Mouse (Mus musculus): ENCODE measurements around the gene Khnyn. TPM values are rescaled to one million over a fixed set of nuclear protein-coding genes. Genes with fewer than 3 reads are reported as not detected.
A peak's percentile ranks its signal among the peaks of the same experiment; 100 is the strongest.

Khnyn gene
- 23.2 and 24.7 TPM in 2 replicates for polyA plus RNA-seq (2016; fragmentation: Nextera tagmentation; extraction: Ambion mirVana)

DNA sequence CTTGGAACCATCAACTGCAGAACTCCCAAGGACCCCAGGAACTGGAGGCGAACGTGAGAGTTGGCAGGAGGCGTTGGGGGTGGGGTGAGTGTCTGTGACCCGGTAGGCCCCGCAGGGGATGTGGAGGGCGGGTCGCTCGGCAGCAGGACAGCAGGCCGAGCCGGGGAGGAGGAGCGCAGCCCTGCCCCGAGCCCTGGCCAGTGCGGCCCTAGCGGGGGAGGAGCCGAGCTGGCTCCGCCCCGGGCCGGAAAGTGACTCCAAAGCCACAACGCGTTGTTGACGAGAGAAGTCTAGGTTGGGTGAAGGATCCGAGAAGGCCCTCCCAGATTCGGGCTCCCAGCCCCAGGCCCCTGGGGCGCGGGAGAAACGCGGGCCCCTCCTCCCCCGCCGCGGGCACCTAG, at the start of gene Khnyn:
Gene Khnyn (plus strand): TSS at position 235 of the 401 bp plus-strand sequence.
- H3K27ac ChIP-seq (replicated peaks) = peak within 1 kb of the TSS; percentile 94
- peaks cover 34% of the 10 kb centered on the region for H3K36me3 ChIP-seq
- DNase-seq (ENCODE audit: low spot score) = peak; percentile 92
- peak within 1 kb of the TSS; percentile 82 for H3K4me3 ChIP-seq
- WGBS = under 1% methylated on average over 28 of the region's 30 CpGs
- 0 out of 2 replicates have a peak, but pooled peaks cover 4% of the 10 kb centered on the region for H3K27me3 ChIP-seq (ENCODE audit: low read depth, poor library complexity, severe bottlenecking)
- peaks cover 35% of the 10 kb centered on the region for H3K4me1 ChIP-seq
- no peaks in the 10 kb centered on the region for H3K9me3 ChIP-seq (replicated peaks)

DNA sequence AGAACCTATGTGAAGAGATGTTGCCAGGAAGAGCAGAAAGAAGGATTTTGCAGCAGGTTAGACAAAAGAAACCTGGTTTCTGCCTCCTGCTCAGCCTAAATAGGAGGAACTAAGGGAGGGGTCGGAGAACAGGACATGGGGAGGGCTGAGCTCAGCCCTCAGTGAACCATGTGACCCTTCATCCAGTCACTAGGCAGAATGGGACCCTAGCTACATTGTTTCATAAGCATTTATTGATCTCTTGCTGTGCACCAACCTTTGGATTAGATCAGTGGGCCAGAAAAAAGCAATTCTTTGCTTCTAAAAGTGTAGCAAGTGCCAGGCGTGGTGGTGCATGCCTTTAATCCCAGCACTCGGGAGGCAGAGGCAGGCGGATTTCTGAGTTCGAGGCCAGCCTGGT, 46.4 kb upstream of the Khnyn start:
- WGBS = 91% methylated on average over 5 of the region's 5 CpGs
- Histone ChIP-seq H3K27ac (replicated peaks) (no peak overlapping the region), H3K27me3 (ENCODE audit: low read depth, poor library complexity, severe bottlenecking) (no peaks in the 10 kb centered on the region; the same call in 1 of the 2 replicates), H3K36me3 (no peaks in the 10 kb centered on the region), H3K4me1 (peaks cover 25% of the 10 kb centered on the region), H3K4me3 (no peak overlapping the region), H3K9me3 (replicated peaks) (no peaks in the 10 kb centered on the region)
- no peak for DNase-seq (ENCODE audit: low spot score)

DNA sequence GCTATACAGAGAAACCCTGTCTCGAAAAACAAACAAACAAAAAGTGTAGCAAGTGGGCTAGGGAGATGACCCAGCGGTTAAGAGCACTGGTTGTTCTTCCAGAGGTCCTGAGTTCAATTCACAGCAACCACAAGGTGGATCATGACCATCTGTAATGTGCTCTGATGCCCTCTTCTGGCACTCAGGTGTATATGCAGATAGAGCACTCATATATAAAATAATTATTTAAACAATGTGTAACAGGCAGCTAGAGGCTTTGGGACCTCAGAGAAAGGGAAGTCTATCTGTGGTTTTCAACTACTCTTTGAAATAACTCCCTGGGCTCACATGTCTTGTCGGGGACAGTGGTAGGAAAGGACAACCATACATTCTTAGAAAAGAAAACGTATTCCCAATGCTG, 46.0 kb upstream of the Khnyn start:
- H3K36me3 ChIP-seq = no peaks in the 10 kb centered on the region
- peaks cover 25% of the 10 kb centered on the region for H3K4me1 ChIP-seq
- no peaks in the 10 kb centered on the region for H3K27me3 ChIP-seq (ENCODE audit: low read depth, poor library complexity, severe bottlenecking)
- H3K9me3 ChIP-seq (replicated peaks) = no peaks in the 10 kb centered on the region
- no peak for DNase-seq (ENCODE audit: low spot score)
- no peak overlapping the region for H3K4me3 ChIP-seq
- no peak overlapping the region for H3K27ac ChIP-seq (replicated peaks)
- 87% methylated on average over 4 of the region's 4 CpGs for WGBS

DNA sequence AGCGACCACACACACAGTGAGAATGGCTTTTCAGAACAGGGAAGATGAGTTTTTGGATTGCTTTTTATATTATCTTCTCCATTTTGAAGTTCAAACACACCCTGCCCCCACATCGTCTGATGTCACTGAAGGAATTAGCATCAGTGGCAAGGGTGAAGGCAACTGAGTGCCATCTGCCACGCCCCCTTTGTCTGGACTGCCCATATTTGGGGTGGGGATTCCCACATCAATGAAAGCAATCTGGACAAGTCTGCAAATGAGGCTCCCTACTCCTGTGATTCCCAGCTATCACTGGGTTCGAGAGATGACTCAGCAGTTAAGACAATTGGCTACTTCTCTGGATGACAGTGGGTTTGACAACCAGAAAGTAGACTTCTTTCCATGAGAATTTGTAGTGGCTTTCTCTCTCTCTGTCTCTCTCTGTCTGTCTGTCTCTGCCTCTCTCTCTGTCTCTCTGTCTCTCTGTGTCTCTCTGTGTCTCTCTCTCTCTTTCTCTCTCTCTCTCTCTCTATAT, 43.8 kb upstream of the Khnyn start:
- H3K4me3 ChIP-seq = no peak overlapping the region
- DNase-seq (ENCODE audit: low spot score) = no peak
- 66% methylated on average over 4 of the region's 4 CpGs for WGBS
- H3K36me3 ChIP-seq = no peaks in the 10 kb centered on the region
- H3K27me3 ChIP-seq (ENCODE audit: low read depth, poor library complexity, severe bottlenecking) = no peaks in the 10 kb centered on the region
- H3K27ac ChIP-seq (replicated peaks) = no peak overlapping the region
- H3K4me1 ChIP-seq = peaks cover 19% of the 10 kb centered on the region
- H3K9me3 ChIP-seq (replicated peaks) = no peaks in the 10 kb centered on the region

DNA sequence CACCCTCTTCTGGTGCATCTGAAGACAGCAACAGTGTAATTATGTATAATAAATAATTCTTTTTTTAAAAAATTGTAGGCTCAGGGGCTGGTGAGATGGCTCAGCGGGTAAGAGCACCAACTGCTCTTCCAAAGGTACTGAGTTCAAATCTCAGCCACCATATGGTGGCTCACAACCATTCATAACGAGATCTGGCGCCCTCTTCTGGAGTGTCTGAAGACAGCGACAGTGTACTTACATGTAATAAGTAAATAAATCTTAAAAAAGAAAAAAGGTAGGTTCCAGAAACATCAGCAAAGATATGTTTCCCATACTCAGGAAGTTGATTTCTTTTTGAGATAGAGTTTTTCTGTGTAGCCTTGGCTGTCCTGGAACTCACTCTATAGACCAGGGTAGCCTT, 42.0 kb upstream of the Khnyn start:
- H3K36me3 ChIP-seq = no peaks in the 10 kb centered on the region
- no peak for DNase-seq (ENCODE audit: low spot score)

DNA sequence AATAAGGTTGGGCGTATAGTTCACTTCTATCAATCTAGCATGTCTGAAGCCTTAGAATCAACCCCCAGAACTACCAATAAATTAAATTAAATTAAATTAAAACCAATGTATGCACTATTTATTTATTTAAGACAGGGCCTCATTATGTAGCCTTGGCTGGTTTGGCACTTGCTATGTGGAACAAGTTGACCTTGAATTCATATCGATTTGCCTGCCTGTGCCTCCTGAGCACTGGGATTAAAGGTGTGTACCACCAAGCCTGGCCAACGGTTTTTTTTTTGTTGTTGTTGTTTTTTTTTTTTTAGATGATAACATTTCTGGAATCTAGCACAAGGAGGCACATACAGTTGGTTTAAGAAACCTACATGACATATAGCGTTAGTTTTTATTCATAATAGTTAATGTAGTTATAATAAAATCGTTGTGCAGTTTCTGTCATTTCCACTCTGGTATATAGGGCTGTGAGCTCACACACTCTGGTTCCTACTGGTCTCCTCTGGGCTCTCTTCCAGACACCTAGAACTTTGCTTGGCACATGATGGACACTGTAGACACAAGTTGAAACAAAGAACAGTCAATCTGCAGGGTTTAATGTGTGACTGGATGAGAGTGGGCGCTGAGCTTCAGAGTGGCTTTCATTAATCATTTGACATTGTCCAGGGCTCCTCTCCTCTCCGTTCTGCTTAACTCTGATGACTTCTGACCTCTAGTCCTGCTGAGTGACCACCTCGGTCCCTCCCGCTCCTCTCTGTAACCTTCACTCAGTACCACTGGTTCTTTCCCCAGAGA, 39.0 kb upstream of the Khnyn start:
- no peak for DNase-seq (ENCODE audit: low spot score)
- Histone ChIP-seq H3K27ac (replicated peaks) (no peak overlapping the region), H3K36me3 (no peaks in the 10 kb centered on the region), H3K4me1 (peaks cover 3% of the 10 kb centered on the region), H3K27me3 (ENCODE audit: low read depth, poor library complexity, severe bottlenecking) (no peaks in the 10 kb centered on the region), H3K4me3 (no peak overlapping the region), H3K9me3 (replicated peaks) (no peaks in the 10 kb centered on the region)
- WGBS = 82% methylated on average over 9 of the region's 9 CpGs

More for the DNA sequence above, 42.0 kb upstream of the Khnyn start:
- Histone ChIP-seq H3K9me3 (replicated peaks) (no peaks in the 10 kb centered on the region), H3K27me3 (ENCODE audit: low read depth, poor library complexity, severe bottlenecking) (no peaks in the 10 kb centered on the region), H3K27ac (replicated peaks) (no peak overlapping the region), H3K4me3 (no peak overlapping the region), H3K4me1 (peaks cover 19% of the 10 kb centered on the region)
- WGBS = 85% methylated on average over 4 of the region's 4 CpGs

DNA sequence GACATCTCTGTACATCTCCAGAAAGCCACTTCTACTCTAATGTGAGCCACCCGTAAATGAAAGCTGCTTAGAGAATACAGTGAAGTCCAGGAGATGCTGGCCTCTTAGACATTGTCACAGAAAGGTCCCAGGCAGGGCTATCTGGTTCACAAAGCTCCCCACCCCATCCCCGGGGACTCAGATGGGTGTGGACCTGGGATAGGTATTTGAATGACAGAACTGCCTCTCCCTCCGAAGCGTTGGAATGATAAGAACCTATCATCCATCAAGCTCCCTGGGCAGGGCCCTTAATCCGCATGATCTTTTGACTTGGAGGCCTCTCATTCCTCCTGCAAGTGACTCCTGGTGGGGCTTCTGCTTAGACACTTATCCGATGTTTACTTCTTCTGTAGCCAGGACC, 33.9 kb upstream of the Khnyn start:
- H3K27ac ChIP-seq (replicated peaks) = no peak overlapping the region
- whole genome bisulfite sequencing = 72% methylated on average over 6 of the region's 6 CpGs

DNA sequence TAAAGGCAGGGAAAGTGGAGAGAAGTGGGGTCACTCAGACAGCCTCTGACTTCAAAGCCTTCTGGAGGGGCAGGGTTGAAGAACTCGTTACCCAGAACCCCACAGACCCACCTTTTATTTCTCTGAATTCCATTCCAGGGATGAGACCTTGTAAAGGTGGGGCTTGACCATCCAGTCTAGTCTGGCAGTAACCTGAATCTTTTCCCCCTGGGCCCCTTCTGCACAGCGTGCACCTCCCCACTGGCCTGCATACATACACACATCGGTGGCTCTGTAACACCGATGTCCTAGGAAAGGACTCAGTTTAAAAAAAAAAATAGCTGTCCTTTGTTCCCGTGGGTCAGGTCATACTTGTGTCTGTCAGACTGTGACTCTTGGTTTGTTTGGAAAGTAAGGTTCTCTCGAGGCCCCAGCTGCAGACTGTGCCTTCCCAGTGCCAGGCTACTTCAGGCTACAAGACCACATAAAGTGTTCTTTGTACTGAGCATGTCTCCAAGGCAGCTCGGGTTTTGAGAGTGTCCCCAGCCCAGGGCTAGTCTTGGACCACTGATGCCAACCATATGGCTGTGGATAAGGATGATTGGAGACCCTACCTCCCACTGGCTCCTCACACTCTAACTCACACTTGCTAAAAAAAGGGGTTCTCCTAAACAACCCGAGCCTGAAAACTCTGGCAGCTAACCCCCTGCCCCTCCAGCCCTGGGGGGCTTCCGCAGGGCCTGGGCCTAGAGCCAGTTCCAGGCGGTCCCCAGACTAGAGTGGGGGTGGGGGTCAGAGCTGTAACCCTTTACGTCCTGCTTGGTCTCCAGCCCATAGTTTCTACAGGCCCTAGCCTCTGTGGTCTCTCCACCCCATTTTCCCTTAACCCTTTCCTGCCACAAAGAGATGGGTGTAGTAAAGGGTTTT, 31.8 kb upstream of the Khnyn start:
- peaks cover 62% of the 10 kb centered on the region for H3K4me1 ChIP-seq
- peak; percentile 70 for DNase-seq (ENCODE audit: low spot score)
- WGBS = 2% methylated on average over 11 of the region's 11 CpGs

More for the DNA sequence above, 33.9 kb upstream of the Khnyn start:
- peaks cover 44% of the 10 kb centered on the region for H3K4me1 ChIP-seq
- H3K27me3 ChIP-seq (ENCODE audit: low read depth, poor library complexity, severe bottlenecking) = no peaks in the 10 kb centered on the region
- no peaks in the 10 kb centered on the region for H3K36me3 ChIP-seq
- no peak overlapping the region for H3K4me3 ChIP-seq
- H3K9me3 ChIP-seq (replicated peaks) = no peaks in the 10 kb centered on the region
- no peak for DNase-seq (ENCODE audit: low spot score)

DNA sequence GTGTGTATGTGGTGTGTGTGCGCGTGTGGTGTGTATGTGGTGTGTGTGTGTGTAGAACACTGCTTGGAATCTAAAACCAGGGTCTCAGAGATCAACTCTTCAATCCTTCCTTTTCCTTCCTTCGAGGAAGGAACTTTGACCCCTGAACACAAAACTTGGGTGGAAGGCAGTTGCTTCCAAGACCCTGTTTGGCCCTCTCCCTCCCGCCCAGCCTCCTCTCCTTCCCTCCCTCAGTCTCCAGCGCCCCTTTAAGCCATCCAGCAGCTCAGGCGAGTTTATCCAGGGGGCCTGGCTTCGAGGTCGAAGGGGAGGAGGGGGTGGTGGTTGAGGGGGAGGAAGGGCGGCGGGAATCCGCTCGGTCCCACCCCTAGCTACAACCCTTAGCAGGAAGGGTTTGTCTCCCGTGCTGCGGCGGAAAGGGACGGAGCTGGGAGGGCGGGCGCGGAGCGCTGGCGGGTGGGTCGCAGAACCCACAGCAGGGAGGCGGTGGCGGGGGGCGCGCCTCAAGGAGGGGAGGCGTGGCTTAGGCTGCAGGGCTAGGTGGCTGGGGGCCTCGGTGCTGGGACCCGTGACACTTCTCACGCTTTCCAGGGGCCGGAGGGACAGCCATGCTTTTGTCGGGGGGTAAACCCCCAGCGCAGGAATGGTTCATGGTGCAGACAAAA, 31.0 kb upstream of the Khnyn start, which contains the start of gene Nynrin:
Gene Nynrin (plus strand): TSS at position 390 of the 665 bp plus-strand sequence.
- WGBS = under 1% methylated on average over 29 of the region's 33 CpGs
- no peaks in the 10 kb centered on the region for H3K9me3 ChIP-seq (replicated peaks)
- peaks cover 12% of the 10 kb centered on the region for H3K36me3 ChIP-seq
- H3K4me3 ChIP-seq = peak within 1 kb of the TSS; percentile 77
- no peaks in the 10 kb centered on the region for H3K27me3 ChIP-seq (ENCODE audit: low read depth, poor library complexity, severe bottlenecking)
- DNase-seq (ENCODE audit: low spot score) = peak; percentile 86
- peak within 1 kb of the TSS; percentile 95 for H3K27ac ChIP-seq (replicated peaks)
- peaks cover 64% of the 10 kb centered on the region for H3K4me1 ChIP-seq

More for the DNA sequence above, 31.8 kb upstream of the Khnyn start:
- H3K4me3 ChIP-seq = peak overlapping the region; percentile 77
- peak overlapping the region; percentile 95 for H3K27ac ChIP-seq (replicated peaks)
- H3K36me3 ChIP-seq = peaks cover 7% of the 10 kb centered on the region
- no peaks in the 10 kb centered on the region for H3K27me3 ChIP-seq (ENCODE audit: low read depth, poor library complexity, severe bottlenecking)
- no peaks in the 10 kb centered on the region for H3K9me3 ChIP-seq (replicated peaks)

DNA sequence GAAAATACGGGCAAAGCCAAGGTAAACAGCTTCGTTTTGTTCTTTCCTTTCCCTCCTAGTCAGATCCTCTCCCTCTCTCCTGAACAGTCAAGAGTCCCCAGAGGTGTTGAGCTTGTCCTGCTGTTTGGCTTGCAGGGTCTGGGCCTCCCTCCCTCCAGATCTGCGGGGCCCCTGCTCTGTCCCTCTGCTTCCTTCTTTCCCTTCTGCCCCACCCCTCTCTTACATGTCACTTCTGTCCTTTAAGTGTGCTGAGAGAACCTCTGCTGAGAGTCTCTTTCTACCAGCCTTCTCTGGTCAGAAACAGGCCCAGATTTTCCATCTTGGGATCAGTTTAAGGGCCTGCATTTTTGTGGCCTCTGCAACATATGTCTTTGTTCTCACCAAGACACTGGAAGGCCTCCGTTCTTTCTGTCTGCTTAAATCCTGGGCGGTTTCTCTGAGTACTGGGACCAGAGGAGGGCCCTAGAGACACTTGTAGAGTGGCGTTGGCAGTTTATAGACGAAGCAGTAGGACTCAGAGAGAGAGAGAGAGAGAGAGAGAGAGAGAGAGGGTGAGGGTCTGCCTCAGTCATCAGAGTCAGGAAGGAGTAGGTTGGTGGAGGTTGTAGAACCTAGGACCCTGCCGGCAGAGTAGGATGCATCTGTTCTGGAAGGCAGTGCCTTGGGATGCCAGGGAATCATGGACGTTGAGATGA, 30.2 kb upstream of the Khnyn start:
- WGBS = 0% methylated on average over 9 of the region's 9 CpGs
- Histone ChIP-seq H3K36me3 (peaks cover 18% of the 10 kb centered on the region), H3K27ac (replicated peaks) (peak overlapping the region; percentile 95), H3K9me3 (replicated peaks) (no peaks in the 10 kb centered on the region), H3K4me1 (peaks cover 64% of the 10 kb centered on the region), H3K4me3 (peak overlapping the region; percentile 77), H3K27me3 (ENCODE audit: low read depth, poor library complexity, severe bottlenecking) (no peaks in the 10 kb centered on the region)
- DNase-seq (ENCODE audit: low spot score) = no peak

DNA sequence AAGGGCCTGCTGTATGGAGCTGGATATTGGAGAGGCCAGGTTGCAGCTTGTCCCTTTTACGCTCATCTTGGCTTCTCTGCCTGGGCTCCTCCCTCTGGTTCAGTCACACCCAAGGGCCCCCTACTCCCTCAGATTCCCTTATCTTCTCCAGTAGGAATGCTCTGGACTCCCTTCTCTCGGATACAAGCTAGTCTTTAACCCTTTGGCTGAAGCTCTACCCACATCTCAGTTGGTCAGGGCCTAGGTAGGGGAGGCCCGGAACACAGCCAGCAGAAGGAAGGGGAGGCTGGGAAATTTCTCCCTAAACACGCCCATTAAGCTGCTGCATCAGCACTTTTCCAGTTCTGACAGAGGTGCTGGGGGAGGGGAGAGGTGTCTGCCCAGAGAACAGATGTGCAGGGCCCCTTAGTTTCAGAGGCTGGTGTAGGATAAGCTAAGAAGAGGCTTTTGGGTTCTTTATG, 29.6 kb upstream of the Khnyn start:
- Histone ChIP-seq H3K27ac (replicated peaks) (peak overlapping the region; percentile 95), H3K27me3 (ENCODE audit: low read depth, poor library complexity, severe bottlenecking) (no peaks in the 10 kb centered on the region), H3K4me3 (peak overlapping the region; percentile 77), H3K36me3 (peaks cover 18% of the 10 kb centered on the region), H3K4me1 (peaks cover 64% of the 10 kb centered on the region), H3K9me3 (replicated peaks) (no peaks in the 10 kb centered on the region)
- 3% methylated on average over 4 of the region's 4 CpGs for WGBS
- peak; percentile 49 for DNase-seq (ENCODE audit: low spot score)
